Mouse (Mus musculus): ENCODE results near the gene Klf1. TPM values are rescaled to one million over a fixed set of nuclear protein-coding genes. Genes with fewer than 3 reads are reported as not detected.
A peak's percentile ranks its signal among the peaks of the same experiment; 100 is the strongest.

The Klf1 gene
- polyA plus RNA-seq, 1 experiment from 2014 or later = 54.3 TPM

- no peak overlapping the region for H3K27ac ChIP-seq
- H3K4me3 ChIP-seq = peak overlapping the region; percentile 52
- H3K36me3 ChIP-seq = no peaks in the 10 kb centered on the region
- no peak for DNase-seq (ENCODE audit: low spot score)
- 6% methylated on average over 46 of the region's 52 CpGs for WGBS
- peaks cover 13% of the 10 kb centered on the region for H3K4me1 ChIP-seq
- no peaks in the 10 kb centered on the region for H3K9me3 ChIP-seq
- H3K27me3 ChIP-seq (ENCODE audit: insufficient read depth, poor library complexity, severe bottlenecking) = peaks cover 88% of the 10 kb centered on the region
Observed at GRCm38 (mm10) chr8:84928456-84929306, 27.0 kb downstream of the Klf1 start.

DNA sequence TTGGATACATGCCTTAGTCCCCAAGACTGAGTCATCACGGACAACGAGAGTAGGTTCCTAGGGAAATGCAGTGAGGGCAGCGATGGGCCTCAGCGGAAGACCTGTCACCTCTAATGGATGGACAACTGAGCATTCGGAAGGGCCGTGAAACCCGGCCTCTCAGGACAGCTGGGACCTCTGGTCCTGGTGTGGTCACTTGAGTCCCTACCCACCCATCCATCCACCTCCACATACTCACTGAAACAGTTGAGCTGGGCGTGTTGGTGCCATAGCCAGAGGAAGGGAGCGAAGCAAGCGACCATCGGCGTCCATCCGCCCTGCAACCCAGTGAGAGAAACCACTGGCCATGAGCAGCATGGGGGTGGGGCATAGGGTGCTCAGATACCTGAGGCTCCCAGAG lies 28.9 kb downstream of the Klf1 start:
- Histone ChIP-seq H3K36me3 (no peaks in the 10 kb centered on the region), H3K4me1 (peaks cover 22% of the 10 kb centered on the region), H3K4me3 (no peak overlapping the region), H3K27ac (no peak overlapping the region), H3K9me3 (no peaks in the 10 kb centered on the region), H3K27me3 (ENCODE audit: insufficient read depth, poor library complexity, severe bottlenecking) (peaks cover 90% of the 10 kb centered on the region)
- 81% methylated on average over 13 of the region's 13 CpGs for WGBS
- no peak for DNase-seq (ENCODE audit: low spot score)

- DNase-seq (ENCODE audit: low spot score) = no peak
- Histone ChIP-seq H3K36me3 (no peaks in the 10 kb centered on the region), H3K27me3 (ENCODE audit: insufficient read depth, poor library complexity, severe bottlenecking) (peaks cover 95% of the 10 kb centered on the region), H3K4me3 (no peak overlapping the region), H3K27ac (no peak overlapping the region), H3K4me1 (peaks cover 27% of the 10 kb centered on the region), H3K9me3 (no peaks in the 10 kb centered on the region)
- WGBS = 79% methylated on average over 16 of the region's 16 CpGs
Observed at GRCm38 (mm10) chr8:84933767-84934559, 32.2 kb downstream of the Klf1 start.

DNA sequence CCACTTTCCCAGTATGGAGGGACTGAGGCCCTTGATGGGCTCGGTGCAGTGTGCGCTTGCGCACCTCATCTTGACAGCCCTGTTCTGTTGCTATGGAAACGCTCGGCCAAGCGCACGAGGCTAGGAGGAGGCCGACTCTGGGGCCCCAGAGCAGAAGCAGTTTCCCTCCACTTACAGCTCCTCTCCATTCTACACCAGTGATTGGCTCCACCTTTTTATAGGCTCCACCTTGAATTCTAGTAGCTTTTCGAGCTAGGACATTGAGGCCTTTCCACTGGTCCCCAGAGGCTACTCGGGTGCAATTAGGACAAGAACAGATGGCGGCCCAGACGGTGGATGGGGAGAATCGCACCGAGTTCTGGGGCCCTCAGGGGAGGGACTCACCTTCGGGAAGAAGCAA lies 33.1 kb downstream of the Klf1 start:
- Histone ChIP-seq H3K4me3 (no peak overlapping the region), H3K4me1 (peaks cover 21% of the 10 kb centered on the region), H3K9me3 (no peaks in the 10 kb centered on the region), H3K27ac (no peak overlapping the region), H3K36me3 (no peaks in the 10 kb centered on the region), H3K27me3 (ENCODE audit: insufficient read depth, poor library complexity, severe bottlenecking) (peaks cover 95% of the 10 kb centered on the region)
- no peak for DNase-seq (ENCODE audit: low spot score)
- 3% methylated on average over 15 of the region's 15 CpGs for WGBS

GRCm38 (mm10) chr8:84935489-84935888 lies 33.8 kb downstream of the Klf1 start:
- H3K36me3 ChIP-seq = no peaks in the 10 kb centered on the region
- 6% methylated on average over 14 of the region's 14 CpGs for WGBS
- no peak overlapping the region for H3K4me3 ChIP-seq
- H3K9me3 ChIP-seq = no peaks in the 10 kb centered on the region
- peaks cover 92% of the 10 kb centered on the region for H3K27me3 ChIP-seq (ENCODE audit: insufficient read depth, poor library complexity, severe bottlenecking)
- no peak for DNase-seq (ENCODE audit: low spot score)
- peaks cover 21% of the 10 kb centered on the region for H3K4me1 ChIP-seq
- no peak overlapping the region for H3K27ac ChIP-seq

DNA sequence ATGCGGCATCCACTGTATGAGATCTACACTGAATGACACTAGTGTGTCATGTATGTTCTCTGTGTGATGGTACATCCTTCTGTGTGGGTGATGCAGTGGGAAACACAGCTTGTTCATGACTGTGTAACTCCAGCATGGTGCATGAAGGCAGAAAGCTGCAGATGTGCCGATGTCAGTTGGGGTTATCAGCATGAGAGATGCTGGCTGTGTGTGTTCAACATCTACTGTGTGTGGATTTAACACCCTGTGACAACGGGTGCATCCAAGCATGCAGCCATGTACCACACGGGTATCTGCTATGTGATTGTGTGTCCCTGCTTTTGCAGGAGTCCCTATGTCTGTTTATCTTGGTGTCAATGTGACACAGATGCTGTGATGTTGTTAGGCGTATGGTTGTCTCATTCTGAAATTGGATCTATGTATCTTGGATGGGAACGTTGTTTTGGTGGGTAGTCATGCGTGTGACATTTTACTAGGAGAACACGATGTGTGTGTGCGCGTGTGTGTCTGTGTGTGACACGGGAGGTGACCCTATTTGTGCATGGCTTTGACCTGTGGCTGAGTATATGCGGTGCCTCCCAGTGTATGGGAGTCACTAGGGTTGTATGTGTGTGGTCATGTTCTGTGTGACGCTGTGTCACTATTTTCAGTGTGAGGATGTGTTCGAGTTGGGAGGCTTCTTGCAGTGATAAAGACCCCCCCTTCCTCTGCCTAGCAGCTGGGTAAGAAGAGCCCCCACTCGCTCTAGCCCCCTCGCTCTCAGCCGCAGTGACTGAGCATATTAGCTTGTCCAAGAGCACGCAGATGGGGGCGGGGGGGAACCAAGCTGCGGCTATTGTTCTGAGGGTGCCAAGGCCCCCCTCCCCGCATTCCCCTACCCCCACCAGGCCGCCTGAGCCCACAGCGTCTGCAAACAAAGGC lies 34.6 kb downstream of the Klf1 start:
- Histone ChIP-seq H3K27ac (peak overlapping the region; percentile 13; the same call in 1 of the 2 replicates), H3K4me3 (peak overlapping the region; percentile 60), H3K27me3 (ENCODE audit: insufficient read depth, poor library complexity, severe bottlenecking) (peaks cover 90% of the 10 kb centered on the region), H3K4me1 (peaks cover 21% of the 10 kb centered on the region), H3K36me3 (no peaks in the 10 kb centered on the region), H3K9me3 (no peaks in the 10 kb centered on the region)
- no peak for DNase-seq (ENCODE audit: low spot score)
- 26% methylated on average over 23 of the region's 23 CpGs for WGBS

DNA sequence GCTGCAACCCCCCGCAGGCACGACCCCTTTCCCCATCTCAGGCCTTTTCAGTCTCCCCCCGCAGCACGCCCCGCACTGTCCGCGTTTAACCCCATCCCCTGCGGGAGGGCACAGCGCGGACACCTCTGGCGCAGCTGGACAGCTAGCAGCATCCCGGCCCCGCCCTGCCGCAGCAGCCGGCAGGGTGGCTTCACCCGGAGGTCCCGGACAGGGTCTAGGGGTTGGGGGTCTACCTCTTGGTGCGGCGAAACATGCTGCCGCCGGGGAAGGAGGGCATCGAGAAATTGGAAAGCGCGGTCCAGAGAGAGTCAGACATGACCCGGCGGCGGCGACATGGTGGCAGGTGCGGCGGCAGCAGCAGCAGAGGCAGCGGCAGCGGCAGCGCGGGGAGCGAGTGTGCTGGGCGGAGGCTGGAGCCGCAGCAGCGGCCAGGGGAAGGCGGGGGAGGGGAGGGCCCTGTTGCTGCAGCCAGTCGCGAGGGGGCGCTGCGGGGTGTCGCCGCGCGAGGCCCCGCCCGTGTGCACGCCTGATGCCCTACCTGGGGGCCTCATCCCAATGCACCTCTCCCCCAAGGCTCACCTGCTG lies 35.3 kb downstream of the Klf1 start, which contains the start of gene Mast1:
Gene Mast1 (minus strand): TSS at position 398 of the 585 bp plus-strand sequence.
- peak within 1 kb of the TSS; percentile 13; the same call in 1 of the 2 replicates for H3K27ac ChIP-seq
- 1% methylated on average over 50 of the region's 50 CpGs for WGBS

GRCm38 (mm10) chr8:84937620-84938485 lies 36.1 kb downstream of the Klf1 start:
- Histone ChIP-seq H3K4me3 (peak overlapping the region; percentile 60), H3K27ac (no peak overlapping the region), H3K9me3 (no peaks in the 10 kb centered on the region), H3K27me3 (ENCODE audit: insufficient read depth, poor library complexity, severe bottlenecking) (peaks cover 82% of the 10 kb centered on the region), H3K4me1 (peaks cover 21% of the 10 kb centered on the region), H3K36me3 (no peaks in the 10 kb centered on the region)
- WGBS = 61% methylated on average over 13 of the region's 13 CpGs
- no peak for DNase-seq (ENCODE audit: low spot score)

More for the DNA sequence above, 35.3 kb downstream of the Klf1 start, which contains the start of gene Mast1:
- peaks cover 21% of the 10 kb centered on the region for H3K4me1 ChIP-seq
- no peaks in the 10 kb centered on the region for H3K36me3 ChIP-seq
- peak within 1 kb of the TSS; percentile 60 for H3K4me3 ChIP-seq
- peaks cover 86% of the 10 kb centered on the region for H3K27me3 ChIP-seq (ENCODE audit: insufficient read depth, poor library complexity, severe bottlenecking)
- H3K9me3 ChIP-seq = no peaks in the 10 kb centered on the region
- peak; percentile 81 for DNase-seq (ENCODE audit: low spot score)

GRCm38 (mm10) chr8:84943699-84944098 lies 42.0 kb downstream of the Klf1 start:
- WGBS = 22% methylated on average over 4 of the region's 4 CpGs
- Histone ChIP-seq H3K4me3 (no peak overlapping the region), H3K36me3 (no peaks in the 10 kb centered on the region), H3K27me3 (ENCODE audit: insufficient read depth, poor library complexity, severe bottlenecking) (peaks cover 85% of the 10 kb centered on the region), H3K27ac (no peak overlapping the region), H3K9me3 (no peaks in the 10 kb centered on the region), H3K4me1 (peaks cover 18% of the 10 kb centered on the region)
- no peak for DNase-seq (ENCODE audit: low spot score)

DNA sequence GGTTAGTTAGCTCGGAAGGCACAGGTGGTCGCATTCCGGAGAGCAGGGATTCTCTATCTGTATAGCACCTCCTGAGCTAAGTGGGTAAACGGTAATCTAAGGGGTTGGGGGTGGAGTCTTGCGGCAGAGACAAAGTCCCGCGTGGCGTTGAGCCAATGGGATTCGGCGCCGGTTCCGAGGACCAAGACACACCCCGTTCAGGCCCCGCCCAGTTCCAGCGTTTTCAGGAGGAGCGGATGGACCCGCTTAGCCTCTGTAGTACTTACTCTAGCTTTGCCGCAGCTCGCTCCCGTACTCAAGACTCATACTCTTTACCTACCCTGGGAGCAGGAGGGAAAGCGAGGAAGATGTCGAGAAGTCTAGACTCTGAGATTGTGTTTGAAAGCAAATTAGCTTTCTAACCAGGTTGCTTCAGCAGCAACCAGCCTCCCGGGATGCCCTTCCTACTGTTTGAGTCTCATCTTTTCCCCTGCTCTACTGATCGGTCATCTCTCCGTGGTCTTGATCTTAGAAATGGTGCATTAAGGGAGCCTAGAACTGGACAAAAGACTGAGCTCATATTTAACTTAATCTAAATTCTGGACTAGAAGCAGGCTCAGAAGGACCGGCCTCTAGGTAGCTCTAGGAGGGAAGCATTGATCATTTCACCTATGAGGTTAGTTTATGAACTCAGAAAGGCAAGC lies 42.9 kb downstream of the Klf1 start:
- peak overlapping the region; percentile 22 for H3K4me3 ChIP-seq
- no peak for DNase-seq (ENCODE audit: low spot score)

GRCm38 (mm10) chr8:84945235-84945632 lies 43.5 kb downstream of the Klf1 start:
- DNase-seq (ENCODE audit: low spot score) = no peak
- Histone ChIP-seq H3K27me3 (ENCODE audit: insufficient read depth, poor library complexity, severe bottlenecking) (peaks cover 86% of the 10 kb centered on the region), H3K4me3 (peak overlapping the region; percentile 60), H3K27ac (no peak overlapping the region), H3K9me3 (no peaks in the 10 kb centered on the region), H3K36me3 (no peaks in the 10 kb centered on the region), H3K4me1 (peaks cover 18% of the 10 kb centered on the region)
- 8% methylated on average over 11 of the region's 11 CpGs for WGBS

More for the DNA sequence above, 42.9 kb downstream of the Klf1 start:
- H3K9me3 ChIP-seq = no peaks in the 10 kb centered on the region
- peaks cover 83% of the 10 kb centered on the region for H3K27me3 ChIP-seq (ENCODE audit: insufficient read depth, poor library complexity, severe bottlenecking)
- 3% methylated on average over 26 of the region's 26 CpGs for WGBS
- no peak overlapping the region for H3K27ac ChIP-seq
- peaks cover 18% of the 10 kb centered on the region for H3K4me1 ChIP-seq
- no peaks in the 10 kb centered on the region for H3K36me3 ChIP-seq
